Mouse (Mus musculus) liver, adult 2 months (tissue): ENCODE data around the gene Coa4.

Experiments used
- CTCF ChIP-seq: fragments of 200-500 bp; IDR thresholded peaks from 2 replicates; pipeline ENCODE4 v1.5.1; 2011; ENCODE audit warnings: low read depth, low read length, control low read depth
- POLR2A ChIP-seq: fragments of 200-500 bp; IDR thresholded peaks from 2 replicates; pipeline ENCODE4 v1.6.1; 2011; ENCODE audit warnings: low read length, control low read depth; ENCODE audit not compliant: insufficient read depth; ENCODE audit errors: extremely low read depth

DNA sequence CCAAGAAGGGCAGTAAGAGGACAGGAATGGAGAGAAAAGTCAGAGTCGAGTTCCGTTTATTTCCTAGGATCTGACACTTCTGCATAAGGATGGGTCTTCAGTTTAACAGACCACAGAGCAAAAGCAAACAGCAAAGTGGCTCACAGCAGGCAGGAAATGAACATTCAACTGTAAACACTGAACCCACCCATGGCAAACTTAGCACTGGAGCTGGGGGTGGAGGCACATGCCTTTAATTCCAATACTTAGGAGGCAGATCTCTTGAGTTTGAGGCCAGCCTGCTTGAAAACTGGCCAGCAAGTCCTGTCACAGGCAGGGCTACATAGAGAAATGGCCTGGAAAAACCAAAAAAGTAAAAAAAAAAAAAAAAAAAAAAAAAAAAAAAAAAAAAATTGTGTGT is 3.4 kb upstream of the Coa4 start:
- TF ChIP-seq CTCF (no peak), POLR2A (no peak)
